Mouse (Mus musculus): ENCODE measurements around the gene Dnase1l1. TPM values are rescaled to one million over a fixed set of nuclear protein-coding genes. Genes with fewer than 3 reads are reported as not detected.

The Dnase1l1 gene
- total and polyA plus RNA-seq, 2 experiments from 2014 or later = 3.0 to 7.5 TPM

GRCm38 (mm10) chrX:74304867-74305700 lies 22.9 kb upstream of the Dnase1l1 start, which contains the start of gene Gdi1:
Gene Gdi1 (plus strand): TSS chrX:74304998.
- H3K9me3 ChIP-seq (ENCODE audit: low read length) = no peaks in the 10 kb centered on the region
- H3K4me3 ChIP-seq (ENCODE audit: low read depth, low read length) = peak within 1 kb of the TSS; percentile 46
- peak within 1 kb of the TSS; percentile 91 for H3K27ac ChIP-seq (ENCODE audit: low read depth, low read length)
- H3K4me1 ChIP-seq (ENCODE audit: insufficient read depth, low read length) = no peaks in the 10 kb centered on the region
- H3K36me3 ChIP-seq (ENCODE audit: insufficient read depth, low read length) = peaks cover 4% of the 10 kb centered on the region; the same call in 1 of the 2 replicates
- peak; percentile 45 for TF ChIP-seq CTCF (IDR thresholded peaks at IDR 0.05)
- peak within 1 kb of the TSS; percentile 64 for H3K4me2 ChIP-seq (ENCODE audit: low read depth, low read length, poor library complexity, severe bottlenecking)
- peak within 1 kb of the TSS; percentile 72 for H3K9ac ChIP-seq (replicated peaks; ENCODE audit: low read length, poor library complexity, severe bottlenecking)
- DNase-seq (ENCODE audit: low spot score) = peak; percentile 79
- 18% methylated on average over 39 of the region's 41 CpGs for WGBS
- no peaks in the 10 kb centered on the region for H3K27me3 ChIP-seq (ENCODE audit: insufficient read depth, low read length)
- peak; percentile 87 for ATAC-seq (ENCODE audit: low FRiP score)

- Histone ChIP-seq H3K4me2 (ENCODE audit: low read depth, low read length, poor library complexity, severe bottlenecking) (no peak overlapping the region), H3K4me3 (ENCODE audit: low read depth, low read length) (no peak overlapping the region), H3K27me3 (ENCODE audit: insufficient read depth, low read length) (no peaks in the 10 kb centered on the region), H3K4me1 (ENCODE audit: insufficient read depth, low read length) (no peaks in the 10 kb centered on the region), H3K9me3 (ENCODE audit: low read length) (0 out of 2 replicates have a peak, but pooled peaks cover 3% of the 10 kb centered on the region), H3K9ac (replicated peaks; ENCODE audit: low read length, poor library complexity, severe bottlenecking) (no peak overlapping the region), H3K36me3 (ENCODE audit: insufficient read depth, low read length) (no peaks in the 10 kb centered on the region), H3K27ac (ENCODE audit: low read depth, low read length) (no peak overlapping the region)
- WGBS = 65% methylated on average over 3 of the region's 3 CpGs
- no peak for ATAC-seq (ENCODE audit: low FRiP score)
- TF ChIP-seq CTCF (IDR thresholded peaks at IDR 0.05) = no peak
- no peak for DNase-seq (ENCODE audit: low spot score)
These were observed 17.6 kb upstream of the Dnase1l1 start for GRCm38 (mm10) chrX:74299721-74300120.

- no peaks in the 10 kb centered on the region for H3K4me1 ChIP-seq (ENCODE audit: insufficient read depth, low read length)
These were observed 16.2 kb upstream of the Dnase1l1 start for GRCm38 (mm10) chrX:74298348-74298747.

GRCm38 (mm10) chrX:74296538-74297448 lies 14.7 kb upstream of the Dnase1l1 start, which contains the start of gene Atp6ap1:
Gene Atp6ap1 (plus strand): TSS chrX:74297097.
- Histone ChIP-seq H3K4me3 (ENCODE audit: low read depth, low read length) (peak within 1 kb of the TSS; percentile 53), H3K27me3 (ENCODE audit: insufficient read depth, low read length) (no peaks in the 10 kb centered on the region), H3K36me3 (ENCODE audit: insufficient read depth, low read length) (no peaks in the 10 kb centered on the region), H3K9me3 (ENCODE audit: low read length) (0 out of 2 replicates have a peak, but pooled peaks cover 3% of the 10 kb centered on the region), H3K9ac (replicated peaks; ENCODE audit: low read length, poor library complexity, severe bottlenecking) (peak within 1 kb of the TSS; percentile 73), H3K4me1 (ENCODE audit: insufficient read depth, low read length) (no peaks in the 10 kb centered on the region), H3K27ac (ENCODE audit: low read depth, low read length) (peak within 1 kb of the TSS; percentile 84), H3K4me2 (ENCODE audit: low read depth, low read length, poor library complexity, severe bottlenecking) (peak within 1 kb of the TSS; percentile 64)
- WGBS = 23% methylated on average over 35 of the region's 37 CpGs
- peak; percentile 96 for DNase-seq (ENCODE audit: low spot score)
- no peak for TF ChIP-seq CTCF (IDR thresholded peaks at IDR 0.05)
- peak; percentile 98 for ATAC-seq (ENCODE audit: low FRiP score)

More at GRCm38 (mm10) chrX:74298348-74298747, 16.2 kb upstream of the Dnase1l1 start:
- no peak for ATAC-seq (ENCODE audit: low FRiP score)
- H3K4me2 ChIP-seq (ENCODE audit: low read depth, low read length, poor library complexity, severe bottlenecking) = no peak overlapping the region
- H3K9me3 ChIP-seq (ENCODE audit: low read length) = 0 out of 2 replicates have a peak, but pooled peaks cover 3% of the 10 kb centered on the region
- no peak for TF ChIP-seq CTCF (IDR thresholded peaks at IDR 0.05)
- 92% methylated on average over 1 of the region's 1 CpGs for WGBS
- H3K4me3 ChIP-seq (ENCODE audit: low read depth, low read length) = no peak overlapping the region
- no peak overlapping the region for H3K27ac ChIP-seq (ENCODE audit: low read depth, low read length)
- H3K36me3 ChIP-seq (ENCODE audit: insufficient read depth, low read length) = no peaks in the 10 kb centered on the region
- H3K9ac ChIP-seq (replicated peaks; ENCODE audit: low read length, poor library complexity, severe bottlenecking) = no peak overlapping the region
- DNase-seq (ENCODE audit: low spot score) = no peak
- H3K27me3 ChIP-seq (ENCODE audit: insufficient read depth, low read length) = no peaks in the 10 kb centered on the region

- ATAC-seq (ENCODE audit: low FRiP score) (no peak), DNase-seq (ENCODE audit: low spot score) (no peak)
- no peaks in the 10 kb centered on the region for H3K27me3 ChIP-seq (ENCODE audit: insufficient read depth, low read length)
- 0 out of 2 replicates have a peak, but pooled peaks cover 3% of the 10 kb centered on the region for H3K9me3 ChIP-seq (ENCODE audit: low read length)
- 71% methylated on average over 4 of the region's 4 CpGs for WGBS
- no peak for TF ChIP-seq CTCF (IDR thresholded peaks at IDR 0.05)
- H3K4me3 ChIP-seq (ENCODE audit: low read depth, low read length) = no peak overlapping the region
- H3K4me2 ChIP-seq (ENCODE audit: low read depth, low read length, poor library complexity, severe bottlenecking) = no peak overlapping the region
- H3K9ac ChIP-seq (replicated peaks; ENCODE audit: low read length, poor library complexity, severe bottlenecking) = no peak overlapping the region
- H3K27ac ChIP-seq (ENCODE audit: low read depth, low read length) = no peak overlapping the region
- no peaks in the 10 kb centered on the region for H3K4me1 ChIP-seq (ENCODE audit: insufficient read depth, low read length)
- no peaks in the 10 kb centered on the region; the same call in 1 of the 2 replicates for H3K36me3 ChIP-seq (ENCODE audit: insufficient read depth, low read length)
These were observed 11.3 kb upstream of the Dnase1l1 start for GRCm38 (mm10) chrX:74293431-74293830.

All from midbrain, postnatal 0 days (tissue).